Mouse (Mus musculus): Measurements from ENCODE around the gene Nutm2.
A peak's percentile ranks its signal among the peaks of the same experiment; 100 is the strongest.
"Not testable (repeated sequence)": the region's sequence is repeated elsewhere in the genome, so short reads cannot be mapped to it uniquely, and the experiment has no call there.

Nutm2 gene

GRCm38 (mm10) chr13:50467007-50467406 lies at the start of gene Nutm2:
Gene Nutm2, plus strand, starts transcription at chr13:50467307.
- DNase-seq (ENCODE audit: low read depth, low spot score), result no peak

- peak; percentile 5 for DNase-seq (ENCODE audit: low read depth, low spot score)
Observed at GRCm38 (mm10) chr13:50417389-50418183, 49.5 kb upstream of the Nutm2 start, which contains the start of gene Fbxw17. Gene Fbxw17, plus strand, starts transcription at chr13:50417864.

GRCm38 (mm10) chr13:50418421-50418820 lies 48.7 kb upstream of the Nutm2 start:
- no peak for DNase-seq (ENCODE audit: low read depth, low spot score)

- DNase-seq (ENCODE audit: low read depth, low spot score), result no peak
Observed at GRCm38 (mm10) chr13:50423625-50424209, 43.4 kb upstream of the Nutm2 start.

DNA sequence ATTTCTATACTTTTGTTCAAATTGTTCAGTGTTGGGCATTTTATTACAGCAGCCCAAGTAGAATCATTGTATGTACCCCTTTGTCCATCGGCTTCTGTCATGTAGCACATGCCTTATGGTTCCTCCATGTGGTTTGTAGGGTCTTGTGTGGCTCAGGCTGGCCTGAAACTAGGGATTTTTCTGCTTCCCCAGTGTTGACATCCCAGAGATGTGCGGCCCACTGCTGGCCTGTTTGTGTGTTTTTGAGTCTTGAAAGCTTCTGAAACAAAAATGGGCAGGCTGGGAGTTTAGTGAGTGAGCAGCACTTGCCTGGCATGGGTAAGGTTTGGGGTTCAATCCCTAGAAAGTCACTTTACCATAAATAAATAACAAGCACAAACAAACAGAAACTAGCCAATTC lies 42.6 kb upstream of the Nutm2 start:
- no peak for DNase-seq (ENCODE audit: low read depth, low spot score)

GRCm38 (mm10) chr13:50426686-50427085 lies 40.4 kb upstream of the Nutm2 start:
- no peak for DNase-seq (ENCODE audit: low read depth, low spot score)

GRCm38 (mm10) chr13:50443812-50444211 lies 23.3 kb upstream of the Nutm2 start, which contains the start of gene Gm47429:
Gene Gm47429, minus strand, starts transcription at chr13:50443912.
- DNase-seq (ENCODE audit: low read depth, low spot score), result no peak

DNA sequence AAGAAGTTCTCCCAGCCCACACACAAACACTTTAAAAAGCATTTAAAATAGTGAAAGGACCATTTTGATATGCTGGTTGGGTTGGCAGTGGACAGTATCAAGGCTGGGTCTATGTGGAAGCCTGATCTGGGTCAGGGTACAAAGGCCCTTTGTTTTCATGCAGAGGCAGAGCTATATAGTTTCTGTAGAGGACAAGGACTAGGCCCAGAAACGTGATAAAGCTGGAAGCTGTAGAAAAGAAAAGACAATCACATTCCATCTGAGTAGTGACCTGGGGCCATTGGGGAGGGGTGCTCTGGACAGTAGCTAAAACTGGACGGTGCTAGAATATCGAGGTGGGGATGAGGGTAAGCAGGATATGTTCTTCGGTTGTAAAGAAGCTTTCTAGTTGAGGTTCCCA lies 21.8 kb upstream of the Nutm2 start:
- DNase-seq (ENCODE audit: low read depth, low spot score), result no peak

- DNase-seq (ENCODE audit: low read depth, low spot score), result not testable (repeated sequence)
Observed at GRCm38 (mm10) chr13:50452266-50452665, 14.8 kb upstream of the Nutm2 start.

DNA sequence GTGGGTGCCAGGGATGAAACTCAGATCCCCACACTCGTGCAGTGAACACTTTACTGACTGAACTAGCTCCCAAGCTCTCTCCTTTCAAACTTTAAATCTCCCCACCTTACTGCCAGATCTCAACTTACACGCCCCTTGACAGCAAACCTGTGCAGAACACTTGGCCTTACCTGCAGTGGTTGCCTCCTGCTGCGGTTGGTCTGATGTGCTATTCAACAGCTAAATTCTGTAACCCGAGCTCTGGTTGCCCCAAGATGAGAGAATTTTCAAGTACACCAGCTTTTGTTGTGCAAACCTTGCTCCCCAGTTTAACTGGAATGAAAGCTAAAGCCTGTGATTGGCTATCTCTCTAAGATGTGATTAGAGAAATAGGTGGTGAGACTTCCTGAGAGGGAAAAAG lies 13.7 kb upstream of the Nutm2 start:
- DNase-seq (ENCODE audit: low read depth, low spot score), result no peak

DNA sequence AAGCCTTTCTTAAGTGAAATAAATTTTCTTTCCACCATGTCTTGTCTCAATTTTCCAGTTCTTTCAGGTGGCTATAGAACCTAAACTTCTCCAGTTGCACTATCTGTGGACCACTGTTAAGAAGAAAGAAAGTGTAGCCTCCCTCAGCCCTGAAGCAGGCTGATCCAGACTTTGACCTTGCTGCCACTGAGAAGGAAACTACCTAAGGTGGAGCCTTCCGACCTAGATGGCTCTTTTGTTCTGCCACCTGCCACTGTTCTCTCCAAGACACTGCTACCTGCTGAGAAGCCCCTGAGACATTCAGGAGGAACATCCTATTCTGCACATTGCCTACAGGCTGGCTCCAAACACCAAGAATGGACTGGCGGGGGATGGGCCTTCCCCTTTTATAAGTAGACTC lies 6.7 kb upstream of the Nutm2 start:
- DNase-seq (ENCODE audit: low read depth, low spot score), result not testable (repeated sequence)

DNA sequence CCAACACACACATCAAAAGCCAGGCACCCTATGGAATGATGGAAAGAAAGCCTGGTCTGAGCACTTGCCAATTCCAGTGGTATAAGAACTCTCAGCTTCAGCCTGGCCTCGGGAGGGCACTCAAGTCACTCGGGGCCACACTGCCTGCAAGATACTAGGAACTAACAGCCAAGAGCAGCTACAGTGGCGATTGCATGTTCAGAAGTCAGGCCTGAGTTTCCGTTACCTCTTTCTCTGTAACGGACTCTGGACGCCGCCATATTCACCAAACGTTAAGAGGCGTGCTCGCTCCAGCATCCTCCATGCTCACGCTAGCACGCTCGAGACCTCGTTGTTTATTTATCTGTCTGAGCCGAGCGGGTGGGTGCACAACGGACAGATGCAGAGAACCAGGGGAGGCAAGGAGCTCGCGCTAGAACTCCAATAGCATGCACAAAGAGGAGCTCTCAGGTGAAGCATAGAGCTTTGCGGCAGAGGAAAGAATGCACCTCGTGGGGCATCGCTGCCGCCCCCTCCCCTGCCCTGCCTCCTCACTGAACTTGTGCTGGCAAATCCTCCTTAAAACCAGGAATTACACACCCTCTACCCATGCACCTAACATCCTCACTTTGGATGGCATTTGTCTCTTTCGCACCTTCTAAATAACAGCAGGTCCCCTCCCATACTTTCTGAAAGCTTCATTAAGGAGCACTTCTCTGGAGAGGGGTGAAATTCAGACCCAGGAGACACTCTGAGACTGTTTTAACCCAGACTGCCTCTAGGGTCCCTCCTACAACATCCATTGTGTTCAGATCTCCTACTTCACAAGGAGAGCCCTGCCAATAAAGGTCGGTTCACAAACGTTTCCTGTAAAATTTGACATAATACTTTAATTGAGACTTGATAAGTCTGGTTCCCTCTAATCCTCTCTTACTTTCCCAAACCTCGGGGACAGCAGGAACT lies 2.2 kb upstream of the Nutm2 start:
- no peak for DNase-seq (ENCODE audit: low read depth, low spot score)

GRCm38 (mm10) chr13:50488510-50488909 lies 21.4 kb downstream of the Nutm2 start:
- not testable (repeated sequence) for DNase-seq (ENCODE audit: low read depth, low spot score)

- not testable (repeated sequence) for DNase-seq (ENCODE audit: low read depth, low spot score)
Observed at GRCm38 (mm10) chr13:50510470-50511343, 43.6 kb downstream of the Nutm2 start.

All from c-Kit-negative CD71-positive TER-119-positive erythroid progenitor cells, embryonic 14.5 days (primary cell).